Mouse (Mus musculus): ENCODE data around the gene Klhdc1. TPM values are rescaled to one million over a fixed set of nuclear protein-coding genes. Genes with fewer than 3 reads are reported as not detected.

Gene Klhdc1
- total and polyA plus RNA-seq, 2 experiments from 2014 or later = 9.7 to 19.1 TPM

DNA sequence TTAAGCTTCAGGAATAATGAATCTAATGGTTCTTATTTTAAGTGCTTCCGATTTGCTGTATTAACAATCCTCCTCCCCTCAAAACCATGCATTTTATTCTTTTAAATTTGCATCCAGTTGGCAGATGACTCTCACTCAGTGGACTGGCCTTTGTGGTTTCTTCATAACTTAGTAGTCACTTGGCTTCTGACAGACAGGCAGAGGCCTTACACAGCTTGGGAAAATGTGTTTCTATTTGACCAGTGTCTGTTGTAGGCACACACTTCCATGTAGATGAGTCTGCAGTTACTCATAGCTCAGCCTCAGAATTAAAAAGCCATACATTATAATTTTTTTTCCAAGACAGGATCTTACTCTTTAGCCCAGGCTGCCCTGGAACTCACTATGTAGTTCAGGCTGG lies 12.8 kb downstream of the Klhdc1 start:
- no peaks in the 10 kb centered on the region for H3K9me3 ChIP-seq (replicated peaks; ENCODE audit: control insufficient read depth, low read length)
- H3K4me1 ChIP-seq (ENCODE audit: control insufficient read depth, insufficient read depth) = no peaks in the 10 kb centered on the region
- no peak overlapping the region for H3K9ac ChIP-seq (replicated peaks; ENCODE audit: low read depth, low read length)
- 86% methylated on average over 1 of the region's 1 CpGs for WGBS
- H3K27me3 ChIP-seq (ENCODE audit: control insufficient read depth, insufficient read depth, low read length) = no peaks in the 10 kb centered on the region
- H3K36me3 ChIP-seq (replicated peaks; ENCODE audit: control insufficient read depth, insufficient read depth, low read length) = peaks cover 4% of the 10 kb centered on the region
- TF ChIP-seq EP300 (IDR thresholded peaks at IDR 0.05; ENCODE audit: low read depth) (no peak), CTCF (IDR thresholded peaks at IDR 0.05; ENCODE audit: low read depth) (no peak)
- no peak overlapping the region for H3K27ac ChIP-seq (ENCODE audit: low read depth)
- ATAC-seq (ENCODE audit: insufficient read depth, low read depth) (no peak), DNase-seq (ENCODE audit: low spot score) (no peak)
- H3K4me2 ChIP-seq (ENCODE audit: low read depth, low read length) = no peak overlapping the region
- H3K4me3 ChIP-seq (ENCODE audit: low read depth, low read length) = no peak overlapping the region

DNA sequence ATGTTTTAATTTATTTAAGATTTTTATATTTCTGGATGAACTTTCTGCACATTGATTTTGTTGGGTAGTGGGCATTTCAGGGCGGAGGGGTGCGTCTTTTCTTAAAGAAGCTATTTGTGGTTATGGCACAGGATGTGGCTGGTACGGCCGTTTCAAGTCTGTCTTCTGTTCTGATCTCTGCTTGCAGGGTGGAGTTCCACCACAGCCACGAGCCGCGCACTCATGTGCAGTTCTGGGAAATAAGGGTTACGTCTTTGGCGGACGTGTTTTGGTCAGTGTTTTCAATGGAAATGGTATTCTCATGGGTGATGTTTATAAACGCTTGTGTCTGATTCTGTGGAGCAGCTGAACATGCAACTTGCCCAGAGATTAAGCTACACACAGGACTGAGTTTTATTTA lies 16.9 kb downstream of the Klhdc1 start:
- Histone ChIP-seq H3K4me3 (ENCODE audit: low read depth, low read length) (no peak overlapping the region), H3K27me3 (ENCODE audit: control insufficient read depth, insufficient read depth, low read length) (no peaks in the 10 kb centered on the region), H3K4me2 (ENCODE audit: low read depth, low read length) (no peak overlapping the region), H3K27ac (ENCODE audit: low read depth) (no peak overlapping the region), H3K4me1 (ENCODE audit: control insufficient read depth, insufficient read depth) (no peaks in the 10 kb centered on the region), H3K36me3 (replicated peaks; ENCODE audit: control insufficient read depth, insufficient read depth, low read length) (no peaks in the 10 kb centered on the region), H3K9ac (replicated peaks; ENCODE audit: low read depth, low read length) (no peak overlapping the region), H3K9me3 (replicated peaks; ENCODE audit: control insufficient read depth, low read length) (no peaks in the 10 kb centered on the region)
- 84% methylated on average over 11 of the region's 11 CpGs for WGBS
- TF ChIP-seq CTCF (IDR thresholded peaks at IDR 0.05; ENCODE audit: low read depth) = no peak
- TF ChIP-seq EP300 (IDR thresholded peaks at IDR 0.05; ENCODE audit: low read depth) = no peak
- ATAC-seq (ENCODE audit: insufficient read depth, low read depth) (no peak), DNase-seq (ENCODE audit: low spot score) (no peak)

DNA sequence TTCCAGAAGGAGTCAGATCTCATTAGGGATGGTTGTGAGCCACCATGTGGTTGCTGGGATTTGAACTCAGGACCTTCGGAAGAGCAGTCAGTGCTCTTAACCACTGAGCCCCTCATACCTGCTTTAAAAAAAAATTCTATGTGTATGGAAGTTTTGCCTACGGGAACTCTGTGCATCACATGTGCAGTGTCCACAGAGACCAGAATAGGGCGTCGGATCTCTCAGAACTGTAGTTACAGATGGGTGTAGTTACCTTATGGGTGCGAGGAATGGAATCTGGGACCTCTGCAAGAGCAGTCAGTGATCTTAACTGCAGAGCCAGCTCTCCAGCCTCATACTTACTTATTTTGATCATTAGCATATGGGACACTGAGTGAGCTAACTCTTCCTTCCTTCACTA lies 21.3 kb downstream of the Klhdc1 start:
- ATAC-seq (ENCODE audit: insufficient read depth, low read depth) (no peak), DNase-seq (ENCODE audit: low spot score) (no peak)
- no peak overlapping the region for H3K9ac ChIP-seq (replicated peaks; ENCODE audit: low read depth, low read length)
- H3K4me3 ChIP-seq (ENCODE audit: low read depth, low read length) = no peak overlapping the region
- H3K4me2 ChIP-seq (ENCODE audit: low read depth, low read length) = no peak overlapping the region
- WGBS = 91% methylated on average over 5 of the region's 5 CpGs
- H3K27me3 ChIP-seq (ENCODE audit: control insufficient read depth, insufficient read depth, low read length) = no peaks in the 10 kb centered on the region
- TF ChIP-seq EP300 (IDR thresholded peaks at IDR 0.05; ENCODE audit: low read depth) (no peak), CTCF (IDR thresholded peaks at IDR 0.05; ENCODE audit: low read depth) (no peak)
- H3K27ac ChIP-seq (ENCODE audit: low read depth) = no peak overlapping the region
- no peaks in the 10 kb centered on the region for H3K36me3 ChIP-seq (replicated peaks; ENCODE audit: control insufficient read depth, insufficient read depth, low read length)
- no peaks in the 10 kb centered on the region for H3K4me1 ChIP-seq (ENCODE audit: control insufficient read depth, insufficient read depth)
- no peaks in the 10 kb centered on the region for H3K9me3 ChIP-seq (replicated peaks; ENCODE audit: control insufficient read depth, low read length)

DNA sequence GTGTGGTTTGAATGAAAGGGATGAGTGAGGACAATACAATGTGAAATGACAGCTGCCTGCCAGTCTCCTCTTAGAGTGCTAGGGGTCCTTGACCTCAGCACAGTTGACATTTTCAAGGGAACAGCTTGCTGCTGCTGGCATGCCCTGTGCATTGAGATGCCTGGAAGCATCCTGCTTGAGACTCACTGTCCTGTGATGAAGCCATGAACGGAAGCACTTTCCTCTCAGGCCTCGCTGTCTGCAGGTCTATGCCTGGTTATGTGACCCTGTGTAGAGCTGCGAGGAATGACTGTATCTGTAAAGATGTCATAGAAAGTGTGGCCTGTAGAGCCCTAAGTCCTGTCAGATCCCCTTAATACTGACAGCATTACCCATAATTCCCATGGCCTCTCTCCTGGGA lies 24.1 kb downstream of the Klhdc1 start:
- Histone ChIP-seq H3K9ac (replicated peaks; ENCODE audit: low read depth, low read length) (no peak overlapping the region), H3K36me3 (replicated peaks; ENCODE audit: control insufficient read depth, insufficient read depth, low read length) (no peaks in the 10 kb centered on the region), H3K27ac (ENCODE audit: low read depth) (no peak overlapping the region), H3K4me1 (ENCODE audit: control insufficient read depth, insufficient read depth) (no peaks in the 10 kb centered on the region), H3K9me3 (replicated peaks; ENCODE audit: control insufficient read depth, low read length) (no peaks in the 10 kb centered on the region), H3K27me3 (ENCODE audit: control insufficient read depth, insufficient read depth, low read length) (no peaks in the 10 kb centered on the region), H3K4me2 (ENCODE audit: low read depth, low read length) (no peak overlapping the region), H3K4me3 (ENCODE audit: low read depth, low read length) (no peak overlapping the region)
- WGBS = 80% methylated on average over 3 of the region's 3 CpGs
- DNase-seq (ENCODE audit: low spot score) = no peak
- no peak for TF ChIP-seq EP300 (IDR thresholded peaks at IDR 0.05; ENCODE audit: low read depth)
- TF ChIP-seq CTCF (IDR thresholded peaks at IDR 0.05; ENCODE audit: low read depth) = no peak
- no peak for ATAC-seq (ENCODE audit: insufficient read depth, low read depth)

DNA sequence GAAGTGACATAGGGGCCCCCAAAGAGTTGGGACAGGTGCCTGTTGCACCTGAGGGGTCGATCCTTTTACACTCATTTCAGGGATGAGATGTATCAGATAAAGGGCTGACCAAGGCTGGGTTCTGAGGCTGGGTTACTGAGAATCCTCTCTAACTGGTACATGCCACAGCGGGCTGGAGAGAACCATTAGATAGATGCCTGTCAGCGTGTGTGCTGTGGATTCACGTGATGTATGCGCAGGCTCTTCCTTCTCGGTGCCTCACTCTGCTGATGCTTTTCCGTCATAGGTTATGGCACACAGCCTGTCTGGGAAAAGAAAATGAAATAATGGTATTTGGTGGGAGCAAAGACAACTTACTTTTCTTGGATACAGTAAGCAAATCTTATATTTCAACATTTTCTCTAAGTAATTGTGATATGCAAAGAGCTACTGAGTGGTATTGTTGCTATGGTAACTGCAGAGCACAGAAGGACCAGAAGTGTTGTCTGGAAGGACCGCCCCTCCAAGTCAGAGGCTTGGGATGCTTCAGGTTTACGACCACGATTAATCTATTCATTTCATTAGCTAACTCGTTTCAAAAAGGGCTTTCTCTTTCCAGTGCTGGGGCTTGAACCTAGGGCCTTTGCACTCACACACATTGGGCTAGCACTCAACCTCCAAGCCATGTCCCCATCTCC lies 27.1 kb downstream of the Klhdc1 start:
- Histone ChIP-seq H3K27me3 (ENCODE audit: control insufficient read depth, insufficient read depth, low read length) (no peaks in the 10 kb centered on the region), H3K9ac (replicated peaks; ENCODE audit: low read depth, low read length) (no peak overlapping the region), H3K36me3 (replicated peaks; ENCODE audit: control insufficient read depth, insufficient read depth, low read length) (no peaks in the 10 kb centered on the region), H3K27ac (ENCODE audit: low read depth) (no peak overlapping the region), H3K9me3 (replicated peaks; ENCODE audit: control insufficient read depth, low read length) (no peaks in the 10 kb centered on the region), H3K4me2 (ENCODE audit: low read depth, low read length) (no peak overlapping the region), H3K4me3 (ENCODE audit: low read depth, low read length) (no peak overlapping the region), H3K4me1 (ENCODE audit: control insufficient read depth, insufficient read depth) (no peaks in the 10 kb centered on the region)
- DNase-seq (ENCODE audit: low spot score) (no peak), ATAC-seq (ENCODE audit: insufficient read depth, low read depth) (no peak)
- WGBS = 77% methylated on average over 11 of the region's 11 CpGs
- TF ChIP-seq EP300 (IDR thresholded peaks at IDR 0.05; ENCODE audit: low read depth) (no peak), CTCF (IDR thresholded peaks at IDR 0.05; ENCODE audit: low read depth) (no peak)

- H3K4me2 ChIP-seq (ENCODE audit: low read depth, low read length) = no peak overlapping the region
- DNase-seq (ENCODE audit: low spot score) = no peak
- H3K36me3 ChIP-seq (replicated peaks; ENCODE audit: control insufficient read depth, insufficient read depth, low read length) = no peaks in the 10 kb centered on the region
- H3K4me1 ChIP-seq (ENCODE audit: control insufficient read depth, insufficient read depth) = no peaks in the 10 kb centered on the region
- H3K27ac ChIP-seq (ENCODE audit: low read depth) = no peak overlapping the region
- H3K9ac ChIP-seq (replicated peaks; ENCODE audit: low read depth, low read length) = no peak overlapping the region
- WGBS = 74% methylated on average over 2 of the region's 2 CpGs
- no peak for TF ChIP-seq CTCF (IDR thresholded peaks at IDR 0.05; ENCODE audit: low read depth)
- H3K9me3 ChIP-seq (replicated peaks; ENCODE audit: control insufficient read depth, low read length) = no peaks in the 10 kb centered on the region
- no peak overlapping the region for H3K4me3 ChIP-seq (ENCODE audit: low read depth, low read length)
- H3K27me3 ChIP-seq (ENCODE audit: control insufficient read depth, insufficient read depth, low read length) = no peaks in the 10 kb centered on the region
- no peak for ATAC-seq (ENCODE audit: insufficient read depth, low read depth)
These were observed 28.0 kb downstream of the Klhdc1 start for GRCm38 (mm10) chr12:69268956-69269355.

All from heart, postnatal 0 days (tissue).